In genomic region chr4:55604915-55605314, GRCm38 (mm10) we compare ENCODE assay signal across 12 mouse cellular contexts.
DNase-seq lines count a peak whose midpoint lies in the region; ATAC-seq lines count a peak whose summit lies in the region.
"Had no signal": no experiment of that assay in that cellular context is flagged by ENCODE, and none has a peak within 500 bp of the region (broad histone marks: within the 10 kb centered on the region; RNA-seq: fewer than 3 reads in every experiment).

No protein-coding gene starts in this region.

- no peaks in the 10 kb centered on the region for H3K27me3 ChIP-seq in lung, embryonic 15.5 days
- H3K27me3 ChIP-seq in hindbrain, embryonic 14.5 days (ENCODE audit: control insufficient read depth, insufficient read depth, low read length), result no peaks in the 10 kb centered on the region
- H3K27me3 ChIP-seq: embryonic facial prominence, embryonic 15.5 days; heart, embryonic 13.5 days; limb, embryonic 15.5 days had no signal

- peak; percentile 29 for DNase-seq in adrenal gland, adult 8-10 months
- peak; percentile 23 for DNase-seq in gastrocnemius, postnatal 14 days
- peak; percentile 76 for DNase-seq in kidney, adult 9 months
- DNase-seq in right cerebral cortex, adult 2 months (ENCODE audit: low spot score in 2 of 2), result no peak
- no peak for DNase-seq in testis, postnatal 14 days (ENCODE audit: low spot score)
- no peak for DNase-seq in left cerebral cortex, adult 11 months (ENCODE audit: low spot score)
- DNase-seq in hindbrain, embryonic 14.5 days (ENCODE audit: low spot score), result no peak
- DNase-seq: thymus, adult 18-20 months had no signal

- H3K36me3 ChIP-seq in lung, embryonic 15.5 days, result no peaks in the 10 kb centered on the region
- H3K36me3 ChIP-seq in hindbrain, embryonic 14.5 days (replicated peaks; ENCODE audit: control insufficient read depth, insufficient read depth), result no peaks in the 10 kb centered on the region
- H3K36me3 ChIP-seq: embryonic facial prominence, embryonic 15.5 days; heart, embryonic 13.5 days; limb, embryonic 15.5 days had no signal

- no peak overlapping the region for H3K9ac ChIP-seq in lung, embryonic 15.5 days
- H3K9ac ChIP-seq in hindbrain, embryonic 14.5 days, result no peak overlapping the region
- H3K9ac ChIP-seq: embryonic facial prominence, embryonic 15.5 days; heart, embryonic 13.5 days; limb, embryonic 15.5 days had no signal

- 0 out of 2 replicates have a peak, but pooled peaks cover 4% of the 10 kb centered on the region for H3K4me1 ChIP-seq in lung, embryonic 15.5 days
- H3K4me1 ChIP-seq in hindbrain, embryonic 14.5 days (replicated peaks; ENCODE audit: control insufficient read depth, insufficient read depth, low read length), result 0 out of 2 replicates have a peak, but pooled peaks cover 3% of the 10 kb centered on the region
- H3K4me1 ChIP-seq: embryonic facial prominence, embryonic 15.5 days had no signal

- peak overlapping the region; percentile 50; the same call in 1 of the 2 replicates for H3K27ac ChIP-seq in lung, embryonic 15.5 days
- H3K27ac ChIP-seq in hindbrain, embryonic 14.5 days, result no peak overlapping the region
- H3K27ac ChIP-seq: heart, embryonic 13.5 days; limb, embryonic 15.5 days had no signal

- 82% methylated on average over 11 of the region's 11 CpGs for WGBS in lung, embryonic 15.5 days
- 91% methylated on average over 11 of the region's 11 CpGs for WGBS in hindbrain, embryonic 14.5 days

- no peaks in the 10 kb centered on the region for H3K9me3 ChIP-seq in lung, embryonic 15.5 days
- H3K9me3 ChIP-seq in hindbrain, embryonic 14.5 days (ENCODE audit: control insufficient read depth, low read length), result no peaks in the 10 kb centered on the region
- H3K9me3 ChIP-seq: embryonic facial prominence, embryonic 15.5 days; heart, embryonic 13.5 days; limb, embryonic 15.5 days had no signal

- intact Hi-C loops in gastrocnemius, postnatal 14 days (cut with DNase I; ENCODE audit: low total_unique reads), result no loop called here

- no peak overlapping the region for H3K4me3 ChIP-seq in lung, embryonic 15.5 days
- no peak overlapping the region for H3K4me3 ChIP-seq in hindbrain, embryonic 14.5 days (replicated peaks; ENCODE audit: low read length)
- H3K4me3 ChIP-seq: embryonic facial prominence, embryonic 15.5 days; heart, embryonic 13.5 days; limb, embryonic 15.5 days had no signal

- ATAC-seq in lung, embryonic 15.5 days (ENCODE audit: borderline replicate concordance, extremely low read depth, low FRiP score, low TSS enrichment), result no peak
- no peak for ATAC-seq in hindbrain, embryonic 14.5 days (ENCODE audit: low FRiP score)

- H3K4me2 ChIP-seq in lung, embryonic 15.5 days, result no peak overlapping the region
- H3K4me2 ChIP-seq in hindbrain, embryonic 14.5 days (replicated peaks), result no peak overlapping the region
- H3K4me2 ChIP-seq: embryonic facial prominence, embryonic 15.5 days; heart, embryonic 13.5 days; limb, embryonic 15.5 days had no signal

Comparison
In these comparisons a context has a peak if more than half of its experiments do, and no peak if none do; other contexts are left out.
1. DNase-seq: peak in adrenal gland, adult 8-10 months (single experiment), gastrocnemius, postnatal 14 days (single experiment) and kidney, adult 9 months (single experiment); none in right cerebral cortex, adult 2 months (0 of 2), testis, postnatal 14 days (single experiment), left cerebral cortex, adult 11 months (single experiment) and hindbrain, embryonic 14.5 days (single experiment).